Mouse (Mus musculus): ENCODE results near the gene Kcnn1. TPM values are rescaled to one million over a fixed set of nuclear protein-coding genes. Genes with fewer than 3 reads are reported as not detected.

The Kcnn1 gene
- total RNA-seq, 2 experiments from 2014 or later: 18.1 to 21.5 TPM

GRCm38 (mm10) chr8:70856541-70857197, 6.4 kb downstream of the Kcnn1 start:
- TF ChIP-seq CTCF (IDR thresholded peaks at IDR 0.05): no peak
- Histone ChIP-seq H3K4me3 (peak overlapping the region; percentile 74), H3K27ac (peak overlapping the region; percentile 85)
- DNase-seq: peak; percentile 91
- intact Hi-C loops (cut with DNase I): loop anchor here (10.0 kb wide), 1 partner anchor 52 kb away; the partner anchor contains the start of genes Il12rb1 and Mast3

DNA sequence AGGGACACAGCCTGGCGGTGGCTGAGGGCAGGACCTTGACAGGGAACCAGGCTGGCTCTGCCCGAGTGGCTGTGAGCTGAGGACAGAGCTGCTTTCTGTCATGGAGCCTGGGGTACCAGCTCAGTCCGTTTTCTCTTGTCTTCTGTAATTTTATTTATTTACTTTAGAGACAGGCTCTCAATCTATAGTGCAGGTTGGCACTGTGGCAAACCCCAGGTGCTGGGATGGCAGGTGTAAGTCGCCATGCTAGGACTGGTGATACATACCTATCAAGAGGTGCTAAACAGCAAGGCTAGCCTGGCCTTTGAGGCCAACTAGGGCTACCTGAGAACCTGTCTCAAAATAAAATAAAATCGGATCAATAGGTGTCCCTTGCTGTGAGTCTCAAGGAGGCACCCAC, 7.0 kb downstream of the Kcnn1 start:
- TF ChIP-seq CTCF (IDR thresholded peaks at IDR 0.05): no peak
- intact Hi-C loops (cut with DNase I): loop anchor here (10.0 kb wide), 1 partner anchor 51 kb away; the partner anchor contains the start of genes Il12rb1 and Mast3
- peak overlapping the region; percentile 85; the same call in 1 of the 2 replicates for H3K27ac ChIP-seq

DNA sequence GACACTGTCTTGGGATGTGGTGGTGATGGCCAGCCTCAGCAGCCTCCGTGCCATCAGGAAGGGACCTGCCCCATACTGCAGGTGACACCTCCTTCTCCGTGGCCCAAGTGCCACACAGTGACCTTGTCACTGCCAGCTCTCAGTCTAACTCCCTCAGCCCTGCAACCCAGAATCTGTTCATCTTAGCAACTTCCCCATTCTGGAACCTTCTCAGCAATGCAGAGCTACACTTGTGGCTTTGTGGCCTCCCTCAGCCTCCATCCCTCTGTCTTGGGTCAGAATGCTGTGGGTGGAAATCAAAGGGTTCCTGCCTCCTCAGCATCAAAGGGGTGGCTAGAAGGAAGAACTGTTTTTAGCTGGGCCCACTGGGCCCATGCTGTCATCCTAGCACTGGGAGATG, 9.2 kb downstream of the Kcnn1 start:
- intact Hi-C loops (cut with DNase I): loop anchor here (10.0 kb wide), 1 partner anchor 49 kb away; the partner anchor contains the start of genes Il12rb1 and Mast3
- Histone ChIP-seq H3K4me3 (no peak overlapping the region), H3K27ac (no peak overlapping the region)
- DNase-seq: no peak
- no peak for TF ChIP-seq CTCF (IDR thresholded peaks at IDR 0.05)

More for the DNA sequence above, 7.0 kb downstream of the Kcnn1 start:
- no peak for DNase-seq
- peak overlapping the region; percentile 74 for H3K4me3 ChIP-seq

DNA sequence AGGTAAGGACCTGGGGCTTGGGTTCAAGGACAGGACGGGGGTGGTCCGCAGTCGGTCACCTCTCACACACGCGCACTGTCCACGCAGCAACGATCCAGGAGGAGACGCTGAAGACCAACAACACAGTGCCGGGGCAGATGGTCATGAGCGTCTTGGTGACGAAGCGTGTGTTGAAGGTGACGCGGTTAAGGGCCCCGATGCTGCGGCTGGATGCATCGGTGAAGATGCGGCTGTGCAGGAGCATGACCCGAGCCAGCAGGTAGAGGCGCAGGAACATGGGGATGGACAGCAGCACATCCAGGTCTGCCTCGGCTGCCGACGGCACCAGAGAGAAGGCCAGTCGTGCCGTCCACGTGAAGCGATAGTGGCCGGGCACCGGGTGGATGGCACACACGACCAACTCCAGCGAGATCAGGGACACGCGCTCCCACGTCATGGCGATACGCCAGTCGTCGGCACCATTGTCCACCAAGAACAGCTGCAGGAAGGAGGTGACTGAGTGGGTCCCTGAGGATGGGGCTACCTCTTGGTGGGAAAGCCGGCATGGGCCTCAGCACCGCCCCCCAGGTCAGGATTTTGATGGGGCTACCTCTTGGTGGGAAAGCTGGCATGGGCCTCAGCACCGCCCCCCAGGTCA, 10.3 kb downstream of the Kcnn1 start:
- Histone ChIP-seq H3K4me3 (no peak overlapping the region), H3K27ac (no peak overlapping the region)
- intact Hi-C loops (cut with DNase I): loop anchor here (10.0 kb wide), 1 partner anchor 48 kb away; the partner anchor contains the start of genes Il12rb1 and Mast3
- TF ChIP-seq CTCF (IDR thresholded peaks at IDR 0.05): no peak
- no peak for DNase-seq

GRCm38 (mm10) chr8:70851837-70852236, 11.2 kb downstream of the Kcnn1 start:
- no peak for DNase-seq
- intact Hi-C loops (cut with DNase I): loop anchor here (10.0 kb wide), 1 partner anchor 47 kb away; the partner anchor contains the start of genes Il12rb1 and Mast3
- H3K4me3 ChIP-seq: no peak overlapping the region
- H3K27ac ChIP-seq: no peak overlapping the region
- no peak for TF ChIP-seq CTCF (IDR thresholded peaks at IDR 0.05)

GRCm38 (mm10) chr8:70850947-70851346, 12.1 kb downstream of the Kcnn1 start:
- Histone ChIP-seq H3K4me3 (no peak overlapping the region), H3K27ac (no peak overlapping the region)
- intact Hi-C loops (cut with DNase I): loop anchor here (10.0 kb wide), 1 partner anchor 46 kb away; the partner anchor contains the start of genes Il12rb1 and Mast3
- no peak for TF ChIP-seq CTCF (IDR thresholded peaks at IDR 0.05)
- no peak for DNase-seq

DNA sequence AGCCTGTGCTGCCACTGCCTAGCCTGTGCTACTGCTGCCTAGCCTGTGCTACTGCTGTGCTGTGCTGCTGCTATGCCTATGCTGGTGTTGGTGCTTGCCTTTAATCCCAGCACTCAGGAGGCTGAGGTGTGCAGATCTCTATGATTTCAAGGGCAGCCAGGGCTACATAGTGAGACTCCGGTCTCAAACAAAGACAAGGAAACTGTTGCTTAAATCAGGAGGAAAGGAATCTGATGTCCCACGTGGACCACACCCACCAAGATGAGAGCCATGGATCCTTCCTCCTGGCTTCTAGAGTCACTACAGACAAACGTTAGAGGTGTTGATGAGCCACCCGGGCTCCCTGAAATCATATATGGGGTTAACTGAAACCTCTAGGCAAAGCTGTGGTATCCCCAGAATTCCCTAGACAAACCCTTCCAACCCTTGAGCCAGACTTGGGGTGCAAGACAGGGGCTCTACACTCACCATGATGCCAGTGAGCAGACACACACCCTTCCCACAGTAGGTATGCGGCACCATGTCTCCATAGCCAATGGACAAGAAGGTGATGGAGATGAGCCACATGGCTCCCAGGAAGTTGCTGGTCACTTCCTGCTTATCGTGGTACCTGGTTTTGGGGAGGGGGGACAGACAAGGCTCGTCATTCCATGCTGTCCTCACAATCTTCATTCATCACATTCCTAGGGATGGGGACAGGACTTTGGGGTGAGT, 12.8 kb downstream of the Kcnn1 start:
- peak overlapping the region; percentile 38; the same call in 1 of the 2 replicates for H3K27ac ChIP-seq
- no peak for TF ChIP-seq CTCF (IDR thresholded peaks at IDR 0.05)

DNA sequence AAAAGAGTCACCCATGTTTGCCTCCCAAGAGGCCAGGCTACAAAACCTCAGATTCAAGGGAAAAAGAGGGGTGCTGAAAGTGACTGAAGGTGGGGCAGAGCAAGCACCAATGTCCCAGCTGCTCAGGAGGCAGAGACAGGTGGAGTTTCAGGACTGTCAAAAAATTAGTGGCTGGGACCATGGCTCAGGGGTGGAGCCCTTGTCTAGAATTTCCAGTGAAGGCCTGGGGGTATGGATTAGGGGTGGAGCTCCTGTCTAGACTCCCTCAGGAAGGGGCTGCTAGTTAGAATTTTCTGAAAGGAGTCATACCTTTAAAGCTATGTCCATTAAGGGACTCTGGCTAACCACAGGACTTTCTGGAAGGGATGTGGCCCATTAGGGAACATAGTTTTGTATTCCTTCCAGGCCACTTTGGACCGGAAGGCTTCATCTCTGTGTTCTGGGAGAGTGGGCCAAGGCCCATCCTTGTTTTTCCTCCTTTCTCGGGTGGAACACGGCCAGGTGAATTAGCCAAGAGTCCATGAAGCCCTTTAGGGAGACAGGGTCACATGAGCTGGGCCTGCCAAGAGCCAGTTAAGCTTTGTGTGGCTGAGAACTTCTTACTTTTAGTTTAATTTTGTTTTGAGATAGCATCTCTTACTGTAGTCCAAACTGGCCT, 13.6 kb downstream of the Kcnn1 start:
- no peak overlapping the region for H3K4me3 ChIP-seq
- TF ChIP-seq CTCF (IDR thresholded peaks at IDR 0.05): no peak
- intact Hi-C loops (cut with DNase I): no loop called here
- peak; percentile 83 for DNase-seq
- peak overlapping the region; percentile 46 for H3K27ac ChIP-seq

More for the DNA sequence above, 12.8 kb downstream of the Kcnn1 start:
- no peak for DNase-seq
- H3K4me3 ChIP-seq: no peak overlapping the region
- intact Hi-C loops (cut with DNase I): loop anchor here (10.0 kb wide), 1 partner anchor 45 kb away; the partner anchor contains the start of genes Il12rb1 and Mast3

- intact Hi-C loops (cut with DNase I): no loop called here
- DNase-seq: no peak
- H3K27ac ChIP-seq: no peak overlapping the region
- TF ChIP-seq CTCF (IDR thresholded peaks at IDR 0.05): peak; percentile 44
- H3K4me3 ChIP-seq: no peak overlapping the region
Observed at GRCm38 (mm10) chr8:70846371-70847154, 16.5 kb downstream of the Kcnn1 start.

GRCm38 (mm10) chr8:70845108-70845507, 17.9 kb downstream of the Kcnn1 start:
- no peak for TF ChIP-seq CTCF (IDR thresholded peaks at IDR 0.05)
- DNase-seq: no peak
- Histone ChIP-seq H3K27ac (no peak overlapping the region), H3K4me3 (no peak overlapping the region)
- intact Hi-C loops (cut with DNase I): no loop called here

DNA sequence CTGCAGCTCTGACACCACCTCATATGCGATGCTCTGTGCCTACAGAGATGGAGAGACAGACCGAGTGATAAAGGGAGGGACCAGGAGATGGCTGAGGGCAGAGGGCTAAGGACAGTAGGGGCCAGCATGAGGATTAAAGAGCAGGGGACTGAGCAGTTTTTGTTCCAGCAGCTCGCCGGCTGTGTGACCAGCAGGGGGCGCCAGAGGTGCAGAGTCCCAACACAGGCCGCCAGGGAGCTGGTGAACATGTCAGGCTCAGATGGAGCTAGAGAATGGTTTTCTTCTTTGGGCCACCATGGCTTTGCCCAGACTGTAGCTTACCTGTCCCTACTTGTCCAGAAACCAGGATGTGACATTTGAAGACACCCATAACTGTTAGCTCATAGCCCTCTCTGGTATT, 18.5 kb downstream of the Kcnn1 start:
- peak; percentile 93 for DNase-seq
- no peak overlapping the region for H3K27ac ChIP-seq
- no peak overlapping the region for H3K4me3 ChIP-seq
- TF ChIP-seq CTCF (IDR thresholded peaks at IDR 0.05): no peak; the same call in 1 of the 2 replicates
- intact Hi-C loops (cut with DNase I): loop anchor here (1.0 to 5.0 kb wide), 2 partner anchors 25 to 77 kb away; no protein-coding TSS in a partner anchor
